Mouse (Mus musculus): Measurements from ENCODE around the gene Olfr1513. TPM values are rescaled to one million over a fixed set of nuclear protein-coding genes. Genes with fewer than 3 reads are reported as not detected.

The Olfr1513 gene
- total RNA-seq (2017) = not detected in 3 replicates

DNA sequence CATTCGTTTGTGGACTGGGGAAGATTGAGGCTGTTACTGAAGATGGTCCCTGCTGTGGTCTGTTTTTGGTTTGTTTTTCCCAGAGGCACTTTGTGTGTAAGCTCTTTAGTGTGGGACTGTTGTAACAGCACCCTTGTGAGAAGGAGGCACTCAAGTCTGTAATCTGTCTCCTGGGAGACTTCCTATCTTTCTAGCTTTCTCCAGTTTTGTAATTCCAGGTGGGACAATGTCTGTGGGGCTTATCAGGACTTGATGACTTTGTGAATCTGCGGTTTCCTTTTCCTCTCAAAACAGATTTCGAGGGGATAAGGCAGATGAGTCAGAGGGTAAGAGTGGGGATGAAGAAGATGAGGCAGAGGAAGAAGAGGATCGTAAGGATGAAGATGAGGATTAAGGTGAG is at the start of gene Olfr1513:
Gene Olfr1513 (minus strand): TSS at position 101 of the 400 bp plus-strand sequence.
- no peak for ATAC-seq (replicated peaks; ENCODE audit: insufficient number of reproducible peaks, low FRiP score, low TSS enrichment, poor library complexity, severe bottlenecking)

DNA sequence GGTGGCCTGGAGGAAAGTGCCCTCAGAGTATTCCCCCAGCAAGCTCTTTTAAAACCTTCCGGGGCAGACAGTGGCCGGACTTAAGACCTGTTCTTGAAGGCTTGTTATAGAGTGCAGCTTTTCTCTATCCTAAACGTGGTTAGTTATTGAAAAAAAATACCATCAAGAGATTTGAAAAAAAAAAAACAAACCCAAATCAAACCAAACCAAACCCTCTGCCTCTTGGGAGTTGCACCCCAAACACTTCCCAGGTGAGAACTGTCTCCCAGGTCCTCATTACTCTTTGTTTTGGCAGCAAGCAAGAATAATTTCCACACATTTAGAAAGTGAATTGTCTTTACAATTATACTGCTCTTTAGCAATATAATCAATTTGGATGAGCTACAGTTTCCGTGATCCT is 41.1 kb upstream of the Olfr1513 start, which contains the start of gene Olfr1511:
Gene Olfr1511 (minus strand): TSS at position 101 of the 400 bp plus-strand sequence.
- no peak for ATAC-seq (replicated peaks; ENCODE audit: insufficient number of reproducible peaks, low FRiP score, low TSS enrichment, poor library complexity, severe bottlenecking)

GRCm38 (mm10) chr14:52390084-52390848 is 34.1 kb upstream of the Olfr1513 start:
- ATAC-seq (replicated peaks; ENCODE audit: insufficient number of reproducible peaks, low FRiP score, low TSS enrichment, poor library complexity, severe bottlenecking) = 0 out of 2 replicates have a peak, but pooled peaks have one; percentile 35

GRCm38 (mm10) chr14:52379068-52379467 is 22.9 kb upstream of the Olfr1513 start, which contains the start of gene Olfr1512:
Olfr1512 (minus strand) TSS chr14:52379168.
- no peak for ATAC-seq (replicated peaks; ENCODE audit: insufficient number of reproducible peaks, low FRiP score, low TSS enrichment, poor library complexity, severe bottlenecking)

DNA sequence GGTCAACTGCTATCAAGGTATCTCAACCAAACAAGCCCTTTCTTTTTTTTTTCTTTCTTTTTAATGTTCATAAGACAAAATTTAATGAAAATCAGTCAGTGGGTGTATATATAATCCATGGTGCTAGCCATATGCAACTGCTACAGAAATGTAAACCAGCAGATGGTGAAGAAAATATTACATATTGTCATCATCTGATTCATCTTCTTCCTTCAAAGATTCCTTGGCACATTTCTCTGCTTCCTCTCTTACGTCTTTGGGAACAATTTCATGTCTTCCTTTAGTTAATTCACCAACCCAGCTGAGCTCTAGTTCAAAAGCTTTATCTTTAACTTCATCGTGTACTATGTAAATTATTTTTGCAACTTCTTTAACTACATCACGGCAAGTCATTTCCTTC is 12.5 kb upstream of the Olfr1513 start:
- no peak for ATAC-seq (replicated peaks; ENCODE audit: insufficient number of reproducible peaks, low FRiP score, low TSS enrichment, poor library complexity, severe bottlenecking)

DNA sequence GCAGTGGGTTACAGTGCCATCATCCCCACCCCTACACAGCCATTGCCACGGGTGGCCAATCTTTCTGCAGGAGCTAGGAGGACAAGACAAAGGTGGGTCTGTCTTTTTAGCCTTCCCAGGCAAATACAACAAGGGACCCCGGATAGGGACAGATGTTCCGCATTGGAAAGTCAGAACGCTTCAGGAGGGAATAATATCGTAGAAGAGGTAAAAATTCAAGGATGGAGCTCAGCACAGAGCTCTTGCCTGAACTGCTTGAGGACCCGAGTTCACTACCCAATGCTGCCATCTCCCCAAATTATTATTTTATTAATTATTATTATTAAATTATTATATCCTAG is 16.7 kb downstream of the Olfr1513 start:
- ATAC-seq (replicated peaks; ENCODE audit: insufficient number of reproducible peaks, low FRiP score, low TSS enrichment, poor library complexity, severe bottlenecking) = no peak

- ATAC-seq (replicated peaks; ENCODE audit: insufficient number of reproducible peaks, low FRiP score, low TSS enrichment, poor library complexity, severe bottlenecking) = peak; percentile 92
Measured at GRCm38 (mm10) chr14:52338751-52339511, 17.3 kb downstream of the Olfr1513 start.

GRCm38 (mm10) chr14:52332171-52332570 is 24.0 kb downstream of the Olfr1513 start:
- no peak for ATAC-seq (replicated peaks; ENCODE audit: insufficient number of reproducible peaks, low FRiP score, low TSS enrichment, poor library complexity, severe bottlenecking)

DNA sequence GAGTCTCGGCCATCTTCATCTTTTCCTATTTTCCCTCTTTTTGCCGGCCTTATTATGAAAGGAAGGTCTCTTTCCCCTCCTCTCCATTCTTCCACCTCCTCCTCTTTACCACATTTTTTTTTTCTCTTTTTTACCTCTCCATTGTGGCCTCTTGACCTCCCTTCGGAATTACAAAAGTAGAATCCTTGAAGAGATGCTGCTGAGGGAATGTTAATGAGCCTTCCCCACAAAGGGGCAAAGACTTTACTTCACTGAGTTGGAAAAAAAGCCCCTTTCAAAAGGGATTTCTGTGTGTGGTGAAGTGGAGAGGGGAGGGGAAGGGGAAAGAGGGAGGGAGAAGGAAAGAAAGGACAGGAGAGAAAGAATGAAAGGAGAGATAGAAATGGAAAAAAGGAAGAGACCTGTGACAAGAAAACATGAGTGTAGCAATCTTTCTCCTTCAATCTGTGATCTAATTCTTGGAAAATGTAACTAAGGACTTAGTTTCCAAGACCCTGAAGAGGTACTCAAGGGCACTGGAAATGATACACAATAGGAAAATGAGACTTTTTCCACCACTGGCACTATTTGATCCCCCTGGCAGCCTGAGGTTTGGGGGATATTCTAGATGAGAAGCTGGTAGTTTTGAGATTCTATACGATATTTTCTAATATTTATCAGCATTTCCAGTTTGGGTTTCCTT is 25.0 kb downstream of the Olfr1513 start:
- ATAC-seq (replicated peaks; ENCODE audit: insufficient number of reproducible peaks, low FRiP score, low TSS enrichment, poor library complexity, severe bottlenecking) = no peak

DNA sequence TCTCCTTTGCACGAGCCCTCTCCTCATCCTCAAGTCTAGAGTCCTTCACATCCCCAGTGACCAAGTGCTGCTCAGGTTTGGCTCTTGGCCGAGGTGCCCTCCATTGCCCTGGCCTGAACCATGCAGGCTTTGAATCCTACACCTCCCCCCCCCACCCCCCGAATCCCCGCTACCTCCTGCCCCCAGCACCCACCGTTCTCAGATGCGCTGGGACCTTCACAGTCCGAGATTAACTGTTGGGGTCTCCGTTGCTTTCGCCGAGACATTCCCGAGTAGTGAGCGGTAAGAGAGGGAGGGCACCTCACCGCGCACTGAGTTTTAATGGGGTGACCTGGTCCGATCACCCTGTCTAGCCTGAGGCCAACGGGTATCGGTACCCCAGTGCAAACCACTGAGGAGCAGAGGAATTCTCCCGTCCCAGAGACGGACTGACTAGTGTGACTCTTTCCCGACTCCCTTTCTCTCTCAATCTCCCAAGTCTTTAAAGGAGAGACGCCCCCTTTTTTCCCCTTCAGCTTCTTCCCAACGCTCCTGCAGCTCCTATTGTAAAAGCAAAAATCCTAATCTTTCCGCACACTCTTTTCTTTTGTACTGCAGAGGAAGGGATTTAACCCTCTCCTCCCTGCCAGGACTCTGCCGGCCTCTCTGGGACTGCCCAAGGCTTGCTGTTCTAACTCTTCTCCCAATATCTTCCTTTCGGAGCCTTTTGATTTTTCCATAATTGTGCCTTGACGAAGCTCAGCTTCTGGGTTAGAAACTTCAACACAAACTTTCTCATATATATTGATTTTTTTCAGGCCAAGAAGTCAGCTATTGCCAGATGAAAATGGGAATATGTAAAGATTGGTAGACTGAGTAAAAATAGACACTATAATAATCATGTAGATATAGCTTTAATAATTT is 28.0 kb downstream of the Olfr1513 start, which contains the start of gene Sall2:
Gene Sall2 (minus strand): TSS at position 853 of the 903 bp plus-strand sequence.
- ATAC-seq (replicated peaks; ENCODE audit: insufficient number of reproducible peaks, low FRiP score, low TSS enrichment, poor library complexity, severe bottlenecking) = no peak

DNA sequence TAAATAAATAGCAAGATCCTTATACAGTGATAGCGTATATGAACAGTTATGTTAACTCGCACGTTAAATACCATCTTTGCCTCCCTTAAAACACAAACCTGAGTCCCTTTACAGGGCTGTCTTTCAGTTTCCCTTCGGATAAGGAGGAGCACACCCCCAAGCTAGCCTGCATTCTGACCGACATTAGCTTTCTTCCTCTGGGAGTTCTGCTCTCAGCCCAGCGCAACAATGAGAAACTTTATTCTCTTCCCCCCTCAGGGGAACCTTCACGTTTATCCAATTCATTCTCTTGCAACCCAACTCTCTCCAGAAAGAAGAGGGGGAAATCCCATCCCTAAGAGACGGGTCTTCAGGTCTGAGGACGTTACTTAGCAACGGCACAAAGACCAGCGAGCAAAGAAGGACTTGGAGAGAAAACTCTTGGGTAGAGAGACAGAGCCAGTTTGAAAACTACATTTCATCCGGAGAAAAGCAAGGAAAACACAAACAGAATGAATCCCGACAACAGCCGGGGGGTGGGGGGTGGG is 28.8 kb downstream of the Olfr1513 start:
- ATAC-seq (replicated peaks; ENCODE audit: insufficient number of reproducible peaks, low FRiP score, low TSS enrichment, poor library complexity, severe bottlenecking) = no peak

DNA sequence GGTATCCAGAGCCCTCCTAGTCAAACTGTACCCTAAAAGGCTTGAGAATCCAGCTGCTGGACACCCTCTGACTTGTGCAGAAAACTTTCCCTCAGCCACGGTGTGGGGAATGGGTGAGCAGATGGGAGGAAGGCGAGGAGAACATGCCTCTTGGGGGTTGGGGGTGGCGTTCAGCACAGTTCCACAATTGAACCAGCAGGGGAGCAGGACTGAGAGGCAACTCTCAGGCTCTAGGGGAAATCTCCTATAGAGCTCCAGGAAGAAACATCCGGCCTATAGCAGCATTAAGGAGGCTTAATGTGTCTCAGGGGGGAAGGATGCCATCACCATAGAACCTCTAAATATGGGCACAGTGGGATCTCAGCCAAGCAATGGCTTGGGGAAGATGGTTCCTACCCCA is 30.3 kb downstream of the Olfr1513 start:
- no peak for ATAC-seq (replicated peaks; ENCODE audit: insufficient number of reproducible peaks, low FRiP score, low TSS enrichment, poor library complexity, severe bottlenecking)

GRCm38 (mm10) chr14:52319361-52319760 is 36.8 kb downstream of the Olfr1513 start:
- ATAC-seq (replicated peaks; ENCODE audit: insufficient number of reproducible peaks, low FRiP score, low TSS enrichment, poor library complexity, severe bottlenecking) = no peak

- ATAC-seq (replicated peaks; ENCODE audit: insufficient number of reproducible peaks, low FRiP score, low TSS enrichment, poor library complexity, severe bottlenecking) = no peak
Measured at GRCm38 (mm10) chr14:52316441-52317225, 39.6 kb downstream of the Olfr1513 start.

DNA sequence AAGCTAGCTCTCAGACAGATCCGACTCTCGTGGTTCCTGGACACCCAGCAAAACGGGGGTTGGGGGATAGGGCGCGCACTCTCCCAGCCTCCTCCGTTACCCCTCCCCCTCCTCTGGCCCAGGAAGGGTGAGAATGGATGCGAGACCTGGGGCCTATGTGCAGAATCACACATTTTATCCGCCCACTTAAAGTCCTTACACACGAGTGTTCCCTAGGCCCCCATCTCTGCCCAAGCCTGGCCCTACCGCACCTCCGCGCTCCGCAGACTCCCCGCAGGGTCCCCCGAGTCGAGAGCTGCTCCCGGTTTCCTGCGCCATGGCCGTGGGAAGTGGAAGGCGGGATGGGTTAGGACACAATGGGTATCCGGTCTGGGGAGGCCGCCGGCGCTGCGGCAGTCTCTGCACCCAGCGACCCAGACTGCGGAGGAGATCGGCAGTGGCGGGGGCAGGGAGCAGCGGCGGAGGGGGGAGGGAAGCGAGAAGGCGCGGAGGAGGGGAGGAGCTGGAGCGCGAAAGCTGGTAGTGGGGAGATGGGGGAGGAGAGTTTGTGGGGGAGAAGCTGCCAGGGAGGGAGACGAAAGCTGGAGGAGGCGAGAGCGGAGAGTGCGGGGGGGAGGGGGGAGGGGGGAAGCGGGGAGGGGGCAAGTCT is 40.3 kb downstream of the Olfr1513 start:
- ATAC-seq (replicated peaks; ENCODE audit: insufficient number of reproducible peaks, low FRiP score, low TSS enrichment, poor library complexity, severe bottlenecking) = no peak

DNA sequence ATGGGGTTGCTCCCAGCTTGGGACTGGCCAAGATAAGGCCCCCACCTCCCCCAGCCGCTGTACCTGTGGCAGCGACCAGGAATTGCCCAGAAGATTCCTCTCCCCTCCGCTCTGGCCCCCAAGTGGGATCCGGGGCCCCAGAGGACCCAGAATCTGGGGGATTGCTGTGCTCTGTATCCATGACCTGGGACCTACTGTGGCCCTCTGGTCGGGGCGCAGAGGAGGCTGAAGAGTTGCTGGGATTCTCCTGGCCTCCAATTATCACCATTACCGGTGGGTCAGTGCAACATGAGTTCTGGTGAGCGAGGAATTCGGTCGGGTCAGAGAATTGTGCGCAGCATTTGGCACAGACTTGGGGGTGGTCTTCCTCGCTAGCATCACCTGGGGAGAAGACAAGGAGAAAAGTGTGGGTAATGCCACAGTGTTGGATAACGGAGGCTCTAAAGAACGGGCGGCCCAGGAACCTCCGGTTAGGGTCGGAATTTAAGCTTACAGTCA is 40.9 kb downstream of the Olfr1513 start:
- no peak for ATAC-seq (replicated peaks; ENCODE audit: insufficient number of reproducible peaks, low FRiP score, low TSS enrichment, poor library complexity, severe bottlenecking)

GRCm38 (mm10) chr14:52314808-52315150 is 41.4 kb downstream of the Olfr1513 start:
- no peak for ATAC-seq (replicated peaks; ENCODE audit: insufficient number of reproducible peaks, low FRiP score, low TSS enrichment, poor library complexity, severe bottlenecking)
